Mouse (Mus musculus) CH12.LX (cell line): ENCODE data around the gene Il9. TPM values are rescaled to one million over a fixed set of nuclear protein-coding genes. Genes with fewer than 3 reads are reported as not detected.
A peak's percentile ranks its signal among the peaks of the same experiment; 100 is the strongest.

Experiments
- DNase-seq: peaks from one replicate; pipeline ENCODE4 v3.0.0-alpha.2; 2013; ENCODE audit errors: extremely low read depth
- H3K27ac ChIP-seq: 2 replicates; pipeline ENCODE4 v1.5.1; 2012; ENCODE audit warnings: low read depth, mild to moderate bottlenecking, control low read depth, moderate library complexity; ENCODE audit not compliant: insufficient read depth
- H3K27me3 ChIP-seq: replicated peaks from 2 replicates; pipeline ENCODE3; 2012; ENCODE audit warnings: inconsistent platforms
- H3K36me3 ChIP-seq, 2 experiments: replicated peaks in 1 of 2; 2 replicates each; pipeline versions ENCODE3 to v1.6.1; 2012; ENCODE audit warnings: inconsistent platforms in 1 of 2, low read length in 1 of 2, mild to moderate bottlenecking in 1 of 2, mixed read lengths in 1 of 2, moderate library complexity in 1 of 2; ENCODE audit not compliant: control insufficient read depth in 1 of 2, insufficient read depth in 1 of 2
- H3K4me1 ChIP-seq, 2 experiments: 2 replicates each; pipeline ENCODE4 v1.6.1; 2012; ENCODE audit warnings: inconsistent platforms in 1 of 2, moderate library complexity in 1 of 2; ENCODE audit not compliant: insufficient read depth in 2 of 2, control insufficient read depth in 1 of 2
- H3K4me2 ChIP-seq: 2 replicates; pipeline ENCODE4 v1.6.1; 2012; ENCODE audit warnings: low read depth, mild to moderate bottlenecking, control low read depth; ENCODE audit not compliant: poor library complexity, insufficient read depth, severe bottlenecking
- H3K4me3 ChIP-seq, 3 experiments: fragments of 150-350 bp in 1 of 3; sonication (generic) in 1 of 3; replicated peaks in 1 of 3; 2 replicates each; pipeline versions ENCODE3 to v1.5.1; 2011 to 2012; ENCODE audit warnings: low read depth in 2 of 3, low read length in 2 of 3, mild to moderate bottlenecking in 2 of 3, moderate library complexity in 2 of 3, control low read depth in 1 of 3, improper control_type of control experiment in 1 of 3, inconsistent platforms in 1 of 3, mixed read lengths in 1 of 3; ENCODE audit not compliant: poor library complexity in 1 of 3
- H3K79me2 ChIP-seq: replicated peaks from 2 replicates; pipeline ENCODE4 v1.6.1; 2012; ENCODE audit warnings: mild to moderate bottlenecking, moderate library complexity; ENCODE audit not compliant: control insufficient read depth, poor library complexity, insufficient read depth, severe bottlenecking; ENCODE audit errors: extremely low read depth
- H3K9ac ChIP-seq: 2 replicates; pipeline ENCODE4 v1.6.1; 2012; ENCODE audit warnings: low read depth, mild to moderate bottlenecking, control low read depth, moderate library complexity; ENCODE audit not compliant: insufficient read depth
- H3K9me3 ChIP-seq: replicated peaks from 2 replicates; pipeline ENCODE3; 2012; ENCODE audit warnings: low read length, inconsistent platforms, mixed read lengths
- CTCF ChIP-seq, 2 experiments: IDR thresholded peaks in 1 of 2; conservative IDR thresholded peaks in 1 of 2; 2 replicates each; pipeline ENCODE4 v1.5.1; 2011 to 2012; ENCODE audit warnings: low read depth in 2 of 2, low read length in 2 of 2, improper control_type of control experiment in 1 of 2, inconsistent platforms in 1 of 2, mild to moderate bottlenecking in 1 of 2, moderate library complexity in 1 of 2
- ELF1 ChIP-seq: IDR thresholded peaks from 2 replicates; pipeline ENCODE4 v1.6.1; 2014; ENCODE audit warnings: low read depth, mild to moderate bottlenecking, inconsistent platforms, low read length, improper control_type of control experiment
- EP300 ChIP-seq: IDR thresholded peaks from 2 replicates; pipeline ENCODE4 v1.6.1; 2011; ENCODE audit warnings: low read length, improper control_type of control experiment
- HCFC1 ChIP-seq: IDR thresholded peaks from 2 replicates; pipeline ENCODE4 v1.6.1; 2012; ENCODE audit warnings: low read depth, mild to moderate bottlenecking, inconsistent platforms, low read length, improper control_type of control experiment
- IRF4 ChIP-seq: IDR thresholded peaks from 2 replicates; pipeline ENCODE4 v1.6.1; 2014; ENCODE audit warnings: low read depth, mild to moderate bottlenecking, inconsistent platforms, low read length, improper control_type of control experiment
- JUN ChIP-seq: IDR thresholded peaks from 2 replicates; pipeline ENCODE4 v1.6.1; 2011; ENCODE audit warnings: low read depth, mild to moderate bottlenecking, low read length, improper control_type of control experiment, moderate library complexity; ENCODE audit not compliant: insufficient read depth
- MAX ChIP-seq: IDR thresholded peaks from 2 replicates; pipeline ENCODE4 v1.6.1; 2011; ENCODE audit warnings: low read length, improper control_type of control experiment
- MAZ ChIP-seq: IDR thresholded peaks from 2 replicates; pipeline ENCODE4 v1.6.1; 2012; ENCODE audit warnings: low read depth, mild to moderate bottlenecking, inconsistent platforms, low read length, improper control_type of control experiment, moderate library complexity
- MXI1 ChIP-seq: IDR thresholded peaks from 2 replicates; pipeline ENCODE4 v1.6.1; 2011; ENCODE audit warnings: mild to moderate bottlenecking, low read depth, low read length, improper control_type of control experiment
- MYC ChIP-seq: IDR thresholded peaks from 2 replicates; pipeline ENCODE4 v1.6.1; 2011; ENCODE audit warnings: low read depth, mild to moderate bottlenecking, improper control_type of control experiment, low read length
- NELFE ChIP-seq: IDR thresholded peaks from 2 replicates; pipeline ENCODE4 v1.6.1; 2011; ENCODE audit warnings: low read depth, low read length, improper control_type of control experiment
- NRF1 ChIP-seq: IDR thresholded peaks from 2 replicates; pipeline ENCODE4 v1.6.1; 2014; ENCODE audit warnings: low read depth, mild to moderate bottlenecking, inconsistent platforms, low read length, improper control_type of control experiment, moderate library complexity
- POLR2A ChIP-seq: IDR thresholded peaks from 2 replicates; pipeline ENCODE4 v1.6.1; 2011; ENCODE audit warnings: low read depth, mild to moderate bottlenecking, improper control_type of control experiment, low read length
- POLR2AphosphoS2 ChIP-seq: IDR thresholded peaks from 2 replicates; pipeline ENCODE4 v1.6.1; 2011; ENCODE audit warnings: low read depth, low read length, improper control_type of control experiment
- SIN3A ChIP-seq: IDR thresholded peaks from 2 replicates; pipeline ENCODE4 v1.6.1; 2012; ENCODE audit warnings: low read length, improper control_type of control experiment, inconsistent platforms
- SMC3 ChIP-seq: IDR thresholded peaks from 2 replicates; pipeline ENCODE4 v1.6.1; 2011; ENCODE audit warnings: low read depth, low read length, improper control_type of control experiment
- UBTF ChIP-seq: IDR thresholded peaks from 2 replicates; pipeline ENCODE4 v1.6.1; 2012; ENCODE audit warnings: low read depth, mild to moderate bottlenecking, inconsistent platforms, low read length, improper control_type of control experiment, moderate library complexity
- USF1 ChIP-seq: IDR thresholded peaks from 2 replicates; pipeline ENCODE4 v1.6.1; 2014; ENCODE audit warnings: low read depth, mild to moderate bottlenecking, inconsistent platforms, low read length, improper control_type of control experiment
- USF2 ChIP-seq: conservative IDR thresholded peaks from 2 replicates; pipeline ENCODE4 v1.6.1; 2011; ENCODE audit warnings: low read depth, low read length, improper control_type of control experiment
- ZKSCAN1 ChIP-seq: IDR thresholded peaks from 2 replicates; pipeline ENCODE4 v1.6.1; 2012; ENCODE audit warnings: low read depth, inconsistent platforms, low read length, improper control_type of control experiment, borderline replicate concordance
- ZMIZ1 ChIP-seq: IDR thresholded peaks from 2 replicates; pipeline ENCODE4 v1.6.1; 2012; ENCODE audit warnings: low read depth, mild to moderate bottlenecking, inconsistent platforms, low read length, improper control_type of control experiment
- dilution Hi-C: fragments of 300-500 bp; cut with MboI; formaldehyde crosslinking; loops from 2 replicates; pipeline ENCODE4 v1.14.3; 2020; ENCODE audit warnings: low sequenced_read_pairs; ENCODE audit not compliant: extremely low pct_unique_long_range_greater_than_20kb, extremely low pct_ligation_motif_present
- in situ Hi-C: fragments of 300-500 bp; cut with MboI; formaldehyde crosslinking; loops from 3 replicates; pipeline ENCODE4 v1.14.3; 2019; ENCODE audit warnings: low sequenced_read_pairs, low pct_ligation_motif_present, low pct_unique_long_range_greater_than_20kb, mixed read lengths
- polyA plus RNA-seq: library from polyadenylated mRNA; unstranded; fragments of >175 nt; gene quantifications from 2 replicates; pipeline ENCODE4 v1.2.1, GENCODE M21; 2012; ENCODE audit warnings: low read depth; ENCODE audit not compliant: insufficient read length
- total RNA-seq, 2 experiments: library from RNA; depleted of rRNA; stranded (reverse); fragments of 300-350 nt in 1 of 2; fragments of >200 nt in 1 of 2; gene quantifications; 2 replicates each; pipeline ENCODE4 v1.2.3; 2012 to 2014

Il9 gene
- total and polyA plus RNA-seq, 3 experiments, result not detected

DNA sequence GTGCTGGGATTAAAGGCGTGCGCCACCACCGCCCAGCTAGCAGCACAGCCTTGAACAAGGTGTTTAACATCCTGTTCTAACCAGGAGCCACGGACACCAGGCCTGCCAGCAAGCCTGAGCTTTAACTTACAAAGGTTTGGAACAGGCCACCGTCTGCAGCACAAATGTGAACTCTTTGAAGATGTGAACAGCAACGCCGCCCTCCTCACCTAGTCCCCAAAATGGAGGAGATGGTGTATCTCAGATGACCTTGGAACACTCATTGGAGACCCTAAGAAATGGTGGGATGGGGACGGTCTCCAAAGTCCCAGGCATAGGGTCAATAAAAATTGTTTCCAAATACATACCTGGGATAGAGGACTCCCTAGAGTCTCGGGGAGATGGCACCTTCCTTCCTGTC, 9.4 kb downstream of the Il9 start:
- Histone ChIP-seq H3K4me3 (no peak overlapping the region), H3K9me3 (no peaks in the 10 kb centered on the region), H3K27ac (no peak overlapping the region), H3K79me2 (no peaks in the 10 kb centered on the region), H3K9ac (no peak overlapping the region), H3K27me3 (peaks cover 82% of the 10 kb centered on the region), H3K4me1 (peaks cover 2 to 21% of the 10 kb centered on the region in 2 experiments), H3K36me3 (no peaks in the 10 kb centered on the region), H3K4me2 (no peak overlapping the region)
- dilution Hi-C loops (no loop called here), in situ Hi-C loops (loop anchor here (10.0 kb wide), 2 partner anchors 72 to 182 kb away; partner anchors contain the start of gene Lect2)
- no peak for TF ChIP-seq JUN
- TF ChIP-seq POLR2AphosphoS2, result no peak
- no peak for TF ChIP-seq SMC3
- no peak for TF ChIP-seq ELF1
- TF ChIP-seq POLR2A, result no peak
- no peak for TF ChIP-seq IRF4
- no peak for TF ChIP-seq NRF1
- TF ChIP-seq UBTF, result no peak
- no peak for DNase-seq

DNA sequence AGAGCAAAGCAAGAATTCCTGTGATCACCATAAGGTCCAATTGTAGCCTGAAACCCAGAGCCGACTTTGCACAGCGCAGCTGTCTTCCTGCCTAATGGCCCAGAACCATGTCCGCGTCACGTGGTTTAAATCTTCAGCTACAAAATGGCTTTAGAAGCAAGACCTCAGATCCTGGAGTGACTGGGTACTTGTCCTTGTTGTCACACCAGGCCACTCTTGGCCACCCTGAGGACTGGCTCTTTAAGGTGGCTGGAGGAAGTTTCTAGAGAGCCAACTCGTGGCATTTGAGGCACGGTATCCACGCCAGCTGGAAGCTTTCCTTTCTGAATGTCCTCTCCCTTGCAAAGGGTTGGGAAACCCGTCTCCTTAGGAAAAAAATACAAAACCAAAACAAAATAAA, 10.1 kb downstream of the Il9 start:
- dilution Hi-C loops, result no loop called here
- DNase-seq, result no peak

DNA sequence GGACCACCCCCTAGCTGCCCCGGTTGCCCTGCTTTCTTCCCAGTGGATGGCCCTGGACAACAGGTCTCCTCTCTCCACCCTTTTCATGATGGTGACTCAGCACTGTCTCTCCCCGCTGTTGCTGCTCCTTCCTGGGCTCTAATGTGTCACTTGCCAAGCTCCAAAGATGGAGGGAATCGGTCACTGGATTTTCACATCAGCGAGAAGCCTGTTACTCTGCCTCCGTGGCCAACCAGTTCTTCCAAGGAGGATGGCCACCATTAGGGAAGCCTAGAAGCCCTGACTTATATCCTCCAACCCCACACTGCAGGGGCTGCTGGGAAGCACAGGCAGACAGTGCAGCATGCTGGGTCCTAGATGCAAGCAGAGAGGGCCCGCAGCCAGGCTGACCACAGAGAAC, 10.8 kb downstream of the Il9 start:
- Histone ChIP-seq H3K4me2 (no peak overlapping the region), H3K27ac (no peak overlapping the region), H3K79me2 (no peaks in the 10 kb centered on the region), H3K36me3 (no peaks in the 10 kb centered on the region), H3K9me3 (no peaks in the 10 kb centered on the region), H3K27me3 (peaks cover 81% of the 10 kb centered on the region), H3K4me1 (peaks cover 0 to 9% of the 10 kb centered on the region in 2 experiments; a peak in 2 of 4 replicates), H3K4me3 (no peak overlapping the region), H3K9ac (no peak overlapping the region)
- no peak for TF ChIP-seq ZKSCAN1
- no peak for TF ChIP-seq UBTF
- TF ChIP-seq SIN3A, result no peak
- no peak for TF ChIP-seq CTCF (conservative IDR thresholded peaks at IDR 0.05 in 1 of 2, IDR thresholded peaks at IDR 0.05 in 1 of 2; ENCODE audit: low read depth in 2 of 2, low read length in 2 of 2)
- TF ChIP-seq NELFE, result no peak
- no peak for TF ChIP-seq EP300
- no peak for TF ChIP-seq MAX
- no peak for TF ChIP-seq MXI1
- no peak for TF ChIP-seq ZMIZ1
- TF ChIP-seq MAZ, result no peak
- TF ChIP-seq HCFC1, result no peak
- no peak for DNase-seq
- dilution Hi-C loops (no loop called here), in situ Hi-C loops (loop anchor here (10.0 kb wide), 2 partner anchors 74 to 184 kb away; partner anchors contain the start of gene Lect2)

More for the DNA sequence above, 10.1 kb downstream of the Il9 start:
- no peaks in the 10 kb centered on the region for H3K9me3 ChIP-seq
- H3K36me3 ChIP-seq, result no peaks in the 10 kb centered on the region
- no peaks in the 10 kb centered on the region for H3K79me2 ChIP-seq
- H3K27ac ChIP-seq, result no peak overlapping the region
- H3K4me3 ChIP-seq, result no peak overlapping the region
- H3K9ac ChIP-seq, result no peak overlapping the region
- no peak overlapping the region for H3K4me2 ChIP-seq
- in situ Hi-C loops, result loop anchor here (10.0 kb wide), 2 partner anchors 73 to 183 kb away; partner anchors contain the start of gene Lect2
- peaks cover 2 to 16% of the 10 kb centered on the region in 2 experiments for H3K4me1 ChIP-seq
- peak; percentile 32 for TF ChIP-seq USF1
- TF ChIP-seq MYC, result no peak
- TF ChIP-seq USF2, result peak; percentile 31
- peaks cover 80% of the 10 kb centered on the region for H3K27me3 ChIP-seq
